Mouse (Mus musculus) heart, embryonic 11.5 days (tissue): Measurements from ENCODE around the gene Tbc1d10a. TPM values are rescaled to one million over a fixed set of nuclear protein-coding genes. Genes with fewer than 3 reads are reported as not detected.

Experiments
- ATAC-seq: fragments of 200-750 bp; cut with Nextera tagmentation; replicated peaks from 2 replicates; pipeline ENCODE4 v1.8.0; 2017; ENCODE audit warnings: moderate library complexity; ENCODE audit not compliant: insufficient number of reproducible peaks, low FRiP score, low TSS enrichment
- H3K27ac ChIP-seq: fragments of 300-500 bp; sonication (generic); 2 replicates; pipeline ENCODE4 v1.5.1; 2014; ENCODE audit warnings: mild to moderate bottlenecking, low read depth, low read length
- H3K27me3 ChIP-seq: fragments of 300-500 bp; sonication (generic); 2 replicates; pipeline ENCODE4 v1.6.1; 2014; ENCODE audit warnings: mild to moderate bottlenecking, low read length, mixed read lengths; ENCODE audit not compliant: control insufficient read depth, insufficient read depth
- H3K36me3 ChIP-seq: fragments of 300-500 bp; sonication (generic); 2 replicates; pipeline ENCODE4 v1.6.1; 2014; ENCODE audit warnings: mild to moderate bottlenecking, low read length, moderate library complexity, mixed read lengths; ENCODE audit not compliant: control insufficient read depth, insufficient read depth
- H3K4me1 ChIP-seq: fragments of 300-500 bp; sonication (generic); 2 replicates; pipeline ENCODE4 v1.6.1; 2014; ENCODE audit warnings: low read length; ENCODE audit not compliant: control insufficient read depth, insufficient read depth
- H3K4me2 ChIP-seq: fragments of 300-500 bp; sonication (generic); 2 replicates; pipeline ENCODE4 v1.6.1; 2014; ENCODE audit warnings: mild to moderate bottlenecking, moderate library complexity
- H3K4me3 ChIP-seq: fragments of 300-500 bp; sonication (generic); 2 replicates; pipeline ENCODE4 v1.5.1; 2014; ENCODE audit warnings: low read depth, low read length
- H3K9ac ChIP-seq: fragments of 300-500 bp; sonication (generic); 2 replicates; pipeline ENCODE4 v1.6.1; 2014; ENCODE audit warnings: mild to moderate bottlenecking, low read depth, low read length, moderate library complexity
- H3K9me3 ChIP-seq: fragments of 300-500 bp; sonication (generic); replicated peaks from 2 replicates; pipeline ENCODE4 v1.6.1; 2016; ENCODE audit warnings: low read length; ENCODE audit not compliant: control insufficient read depth
- WGBS: fragments of 180-500 bp; shearing (Covaris S2); extraction: QIAGEN DNeasy Blood & Tissue Kit; methylation state at CpG from one replicate; pipeline ENCODE4 v1.1.7; 2014; ENCODE audit not compliant: insufficient replicate concordance; 5-methylcytosine and 5-hydroxymethylcytosine counted together
- polyA plus RNA-seq: library from polyadenylated mRNA; unstranded; fragments of >200 nt; fragmentation: Nextera tagmentation; extraction: Ambion mirVana; gene quantifications from 2 replicates; pipeline ENCODE4 v1.2.1, GENCODE M21; 2014

The Tbc1d10a gene
- polyA plus RNA-seq, 1 experiment from 2014 or later, result 10.1 TPM

GRCm38 (mm10) chr11:4203705-4204074 lies 17.1 kb downstream of the Tbc1d10a start:
- ATAC-seq, result 0 out of 2 replicates have a peak, but pooled peaks have one; percentile 31
- WGBS, result 35% methylated on average over 2 of the region's 2 CpGs
- peak overlapping the region; percentile 64 for H3K27ac ChIP-seq

GRCm38 (mm10) chr11:4205097-4205655 lies 18.6 kb downstream of the Tbc1d10a start:
- Histone ChIP-seq H3K4me3 (no peak overlapping the region), H3K27ac (no peak overlapping the region), H3K36me3 (peaks cover 3% of the 10 kb centered on the region; the same call in 1 of the 2 replicates), H3K27me3 (no peaks in the 10 kb centered on the region), H3K9ac (no peak overlapping the region), H3K4me2 (no peak overlapping the region), H3K9me3 (no peaks in the 10 kb centered on the region), H3K4me1 (peaks cover 8% of the 10 kb centered on the region)
- no peak for ATAC-seq
- WGBS, result 79% methylated on average over 5 of the region's 5 CpGs

More at GRCm38 (mm10) chr11:4203705-4204074, 17.1 kb downstream of the Tbc1d10a start:
- Histone ChIP-seq H3K4me1 (peaks cover 8% of the 10 kb centered on the region), H3K4me3 (no peak overlapping the region), H3K36me3 (peaks cover 3% of the 10 kb centered on the region; the same call in 1 of the 2 replicates), H3K4me2 (no peak overlapping the region), H3K9ac (no peak overlapping the region), H3K27me3 (no peaks in the 10 kb centered on the region), H3K9me3 (no peaks in the 10 kb centered on the region)

- Histone ChIP-seq H3K9me3 (no peaks in the 10 kb centered on the region), H3K4me3 (no peak overlapping the region), H3K36me3 (peaks cover 3% of the 10 kb centered on the region; the same call in 1 of the 2 replicates), H3K27me3 (no peaks in the 10 kb centered on the region), H3K27ac (no peak overlapping the region), H3K4me2 (no peak overlapping the region), H3K4me1 (peaks cover 8% of the 10 kb centered on the region), H3K9ac (no peak overlapping the region)
- WGBS, result 80% methylated on average over 7 of the region's 7 CpGs
- ATAC-seq, result no peak
Measured at GRCm38 (mm10) chr11:4205951-4206350, 19.4 kb downstream of the Tbc1d10a start.

GRCm38 (mm10) chr11:4206563-4206962 lies 20.0 kb downstream of the Tbc1d10a start:
- Histone ChIP-seq H3K27ac (no peak overlapping the region), H3K36me3 (peaks cover 3% of the 10 kb centered on the region; the same call in 1 of the 2 replicates), H3K9me3 (no peaks in the 10 kb centered on the region), H3K27me3 (no peaks in the 10 kb centered on the region), H3K4me2 (no peak overlapping the region), H3K4me1 (peaks cover 8% of the 10 kb centered on the region), H3K9ac (no peak overlapping the region), H3K4me3 (no peak overlapping the region)
- 43% methylated on average over 6 of the region's 6 CpGs for WGBS
- ATAC-seq, result no peak

GRCm38 (mm10) chr11:4207655-4208054 lies 21.1 kb downstream of the Tbc1d10a start:
- WGBS, result 88% methylated on average over 9 of the region's 9 CpGs
- peaks cover 8% of the 10 kb centered on the region for H3K4me1 ChIP-seq

GRCm38 (mm10) chr11:4209556-4209955 lies 23.0 kb downstream of the Tbc1d10a start:
- no peak overlapping the region for H3K9ac ChIP-seq
- H3K36me3 ChIP-seq, result peaks cover 3% of the 10 kb centered on the region; the same call in 1 of the 2 replicates
- ATAC-seq, result no peak
- no peaks in the 10 kb centered on the region for H3K9me3 ChIP-seq
- H3K27me3 ChIP-seq, result no peaks in the 10 kb centered on the region
- 0 out of 2 replicates have a peak, but pooled peaks cover 2% of the 10 kb centered on the region for H3K4me1 ChIP-seq
- 76% methylated on average over 5 of the region's 5 CpGs for WGBS
- H3K4me2 ChIP-seq, result no peak overlapping the region
- H3K4me3 ChIP-seq, result no peak overlapping the region
- no peak overlapping the region for H3K27ac ChIP-seq

More at GRCm38 (mm10) chr11:4207655-4208054, 21.1 kb downstream of the Tbc1d10a start:
- no peaks in the 10 kb centered on the region for H3K27me3 ChIP-seq
- no peaks in the 10 kb centered on the region for H3K9me3 ChIP-seq
- H3K36me3 ChIP-seq, result peaks cover 3% of the 10 kb centered on the region; the same call in 1 of the 2 replicates
- no peak for ATAC-seq
- H3K4me2 ChIP-seq, result no peak overlapping the region
- no peak overlapping the region for H3K27ac ChIP-seq
- H3K9ac ChIP-seq, result no peak overlapping the region
- no peak overlapping the region for H3K4me3 ChIP-seq

GRCm38 (mm10) chr11:4210786-4211185 lies 24.2 kb downstream of the Tbc1d10a start:
- Histone ChIP-seq H3K27me3 (no peaks in the 10 kb centered on the region), H3K4me3 (no peak overlapping the region), H3K4me2 (no peak overlapping the region), H3K9me3 (no peaks in the 10 kb centered on the region), H3K9ac (no peak overlapping the region), H3K4me1 (0 out of 2 replicates have a peak, but pooled peaks cover 2% of the 10 kb centered on the region), H3K27ac (no peak overlapping the region), H3K36me3 (peaks cover 9% of the 10 kb centered on the region; the same call in 1 of the 2 replicates)
- WGBS, result 78% methylated on average over 1 of the region's 1 CpGs
- no peak for ATAC-seq

- Histone ChIP-seq H3K36me3 (0 out of 2 replicates have a peak, but pooled peaks cover 6% of the 10 kb centered on the region), H3K9ac (no peak overlapping the region), H3K4me2 (no peak overlapping the region), H3K9me3 (0 out of 2 replicates have a peak, but pooled peaks cover 2% of the 10 kb centered on the region), H3K4me1 (0 out of 2 replicates have a peak, but pooled peaks cover 10% of the 10 kb centered on the region), H3K4me3 (no peak overlapping the region), H3K27ac (no peak overlapping the region), H3K27me3 (0 out of 2 replicates have a peak, but pooled peaks cover under 1% of the 10 kb centered on the region)
- no peak for ATAC-seq
- 84% methylated on average over 10 of the region's 10 CpGs for WGBS
Measured at GRCm38 (mm10) chr11:4213107-4213506, 26.5 kb downstream of the Tbc1d10a start.
